Mouse (Mus musculus): ENCODE results near the gene Tssk3.
"Not testable (repeated sequence)": the region's sequence is repeated elsewhere in the genome, so short reads cannot be mapped to it uniquely, and the experiment has no call there.

Gene Tssk3

DNA sequence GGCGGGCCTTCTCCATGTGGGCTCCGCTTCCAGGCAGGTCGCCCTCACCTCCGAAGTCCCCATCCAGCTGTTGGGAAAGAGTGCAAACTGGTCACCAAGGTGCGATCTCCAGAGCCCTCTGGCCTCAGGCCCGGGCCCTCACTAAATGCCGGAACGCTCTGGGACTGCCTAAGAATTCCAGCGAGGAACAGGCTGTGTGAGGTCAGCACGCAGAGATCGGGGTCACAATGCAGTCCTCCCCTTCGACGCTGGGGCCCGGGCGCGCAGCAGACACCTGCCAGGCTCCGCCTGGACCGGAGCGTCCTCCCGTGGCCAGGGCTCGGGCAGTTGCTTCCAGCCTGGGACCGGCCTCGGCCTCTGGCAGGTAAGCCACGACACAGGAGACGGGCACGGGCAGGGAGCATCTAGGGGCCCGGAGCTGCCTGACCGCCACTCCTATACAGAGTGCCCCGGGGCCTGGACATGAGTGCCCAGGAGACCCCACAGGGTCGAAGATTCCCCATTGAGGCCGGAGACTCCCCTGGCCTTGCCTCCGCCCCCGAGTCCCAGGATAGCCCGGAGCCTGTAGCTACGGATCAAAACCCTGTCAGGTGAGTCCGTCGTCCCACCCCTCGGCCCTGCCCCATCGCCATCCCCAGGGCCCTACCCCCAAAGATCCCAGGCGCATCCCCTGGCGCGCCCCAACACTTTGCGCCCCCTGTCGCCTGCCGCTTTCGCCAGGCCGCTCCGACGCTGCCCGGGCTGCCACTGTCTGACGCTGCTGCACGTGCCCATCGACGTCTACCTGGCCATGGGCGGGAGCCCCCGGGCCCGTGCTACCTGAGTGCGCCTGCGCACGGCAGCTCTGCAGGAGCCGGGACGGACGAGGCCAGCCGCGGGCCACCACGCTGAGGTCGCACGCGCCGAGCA lies at the start of gene Tssk3, which contains the start of gene Fam229a:
Gene Tssk3, minus strand, starts transcription at position 51 of the 909 bp plus-strand sequence.
Gene Fam229a, plus strand, starts transcription at position 219 of the 909 bp plus-strand sequence.
- peak; percentile 58 for DNase-seq (ENCODE audit: low spot score)

DNA sequence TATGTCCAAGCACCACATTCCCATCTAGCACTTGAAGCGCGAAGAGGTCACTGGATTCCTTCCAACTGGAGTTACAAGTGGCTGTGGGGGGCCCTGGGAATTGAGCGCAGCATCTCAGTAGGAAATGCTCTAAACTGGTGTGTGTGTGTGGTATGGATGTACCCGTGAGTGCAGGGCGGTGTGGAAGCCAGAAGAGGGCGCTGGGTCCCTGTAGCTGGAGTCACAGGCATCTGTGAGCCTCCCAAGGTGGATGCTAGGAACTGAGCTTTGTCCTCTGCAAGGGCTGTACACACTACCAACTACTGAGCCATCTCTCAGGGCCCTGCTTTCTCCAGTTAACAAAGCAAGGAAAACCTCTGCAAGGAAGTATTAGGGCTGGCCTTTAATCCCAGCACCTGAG lies 49.2 kb upstream of the Tssk3 start:
- DNase-seq (ENCODE audit: low spot score): no peak

DNA sequence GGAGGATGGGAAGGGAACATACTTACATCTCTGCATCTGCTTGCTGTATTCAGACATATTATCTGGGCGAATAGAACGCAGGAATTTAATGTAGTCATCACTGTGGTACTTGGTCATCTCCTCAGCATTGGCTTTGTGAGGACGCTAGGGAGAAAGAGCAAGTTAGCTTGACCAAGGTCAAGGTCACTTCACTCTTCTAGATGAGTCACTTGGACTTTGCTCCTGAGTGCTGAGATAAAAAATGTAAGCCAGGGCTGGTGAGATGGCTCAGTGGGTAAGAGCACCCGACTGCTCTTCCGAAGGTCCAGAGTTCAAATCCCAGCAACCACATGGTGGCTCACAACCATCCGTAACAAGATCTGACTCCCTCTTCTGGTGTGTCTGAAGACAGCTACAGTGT lies 38.1 kb upstream of the Tssk3 start:
- DNase-seq (ENCODE audit: low spot score): not testable (repeated sequence)

DNA sequence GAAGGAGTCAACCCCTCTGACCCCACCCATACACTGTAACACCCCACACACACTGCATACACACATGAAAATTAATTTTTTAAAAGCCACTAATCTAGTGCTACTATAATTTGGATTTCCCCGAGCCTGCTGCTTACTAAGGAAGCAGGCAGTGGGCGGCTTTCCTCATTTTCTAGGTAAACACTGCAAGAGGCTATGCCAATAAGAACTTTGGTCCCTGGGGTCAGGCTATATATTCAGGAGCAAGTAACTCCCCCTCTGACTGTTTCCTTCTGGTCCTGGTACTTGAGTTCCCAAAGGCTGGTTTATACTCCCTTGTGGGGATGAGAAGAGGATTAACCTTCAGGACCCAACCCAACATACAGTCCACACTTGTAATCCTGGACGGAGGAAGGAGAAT lies 35.1 kb upstream of the Tssk3 start:
- no peak for DNase-seq (ENCODE audit: low spot score)

DNA sequence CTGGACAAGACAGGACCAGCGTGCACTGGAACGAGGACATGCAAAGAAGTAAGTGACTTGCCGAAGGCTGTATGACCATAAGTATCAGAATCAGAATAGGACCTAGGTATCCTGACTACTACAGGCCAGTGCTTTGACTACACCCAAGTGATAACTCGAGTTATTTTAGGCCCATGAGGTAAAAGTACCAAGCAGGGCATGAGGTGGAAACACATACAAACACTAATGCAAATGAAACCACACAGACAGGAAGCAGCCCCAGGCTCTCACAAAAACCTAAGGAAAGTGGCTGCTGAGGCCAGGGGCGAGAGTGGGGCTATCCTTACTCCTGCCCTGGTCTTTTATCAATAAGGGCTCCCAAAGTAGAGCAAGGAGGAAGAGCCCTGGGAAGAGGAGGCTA lies 34.5 kb upstream of the Tssk3 start:
- DNase-seq (ENCODE audit: low spot score): no peak

DNA sequence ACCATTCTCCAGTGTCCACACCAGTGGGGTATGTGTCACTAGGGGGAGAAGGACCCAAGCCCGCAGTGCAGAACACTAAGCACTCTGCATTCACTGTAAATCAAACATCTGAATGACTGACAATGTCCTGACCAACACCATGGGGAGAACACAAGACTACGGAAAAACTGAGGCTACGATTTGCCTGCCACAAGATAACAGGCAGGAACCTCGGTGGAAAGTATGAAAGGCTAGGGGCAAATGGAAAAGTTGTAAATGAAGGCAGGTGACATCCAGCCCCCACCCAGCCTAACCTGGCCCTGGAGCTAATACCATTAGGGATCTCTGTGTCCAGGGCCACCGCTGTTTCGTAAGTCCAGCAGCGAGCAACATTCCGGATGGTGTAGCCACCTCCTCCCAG lies 27.7 kb upstream of the Tssk3 start:
- no peak for DNase-seq (ENCODE audit: low spot score)

DNA sequence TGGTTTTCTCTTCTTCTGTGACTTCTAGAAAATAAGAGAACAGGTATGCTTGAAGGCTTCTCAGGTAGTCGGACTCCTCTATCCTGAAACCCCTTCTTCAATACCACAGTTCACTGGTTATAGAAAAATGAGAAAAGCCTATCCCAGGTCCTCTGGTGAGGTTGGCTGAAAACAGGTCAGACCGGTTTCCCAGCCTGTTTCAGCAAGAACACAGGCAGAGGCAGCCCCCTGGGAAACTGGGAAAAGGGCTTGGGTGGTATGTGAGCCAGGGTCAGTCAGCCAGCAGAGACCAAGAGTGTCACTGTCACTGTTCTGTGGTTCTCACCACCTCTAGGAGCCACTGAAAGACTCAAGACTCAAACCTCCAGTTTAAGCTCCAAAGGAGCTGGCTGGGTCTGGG lies 26.1 kb upstream of the Tssk3 start:
- peak; percentile 54 for DNase-seq (ENCODE audit: low spot score)

DNA sequence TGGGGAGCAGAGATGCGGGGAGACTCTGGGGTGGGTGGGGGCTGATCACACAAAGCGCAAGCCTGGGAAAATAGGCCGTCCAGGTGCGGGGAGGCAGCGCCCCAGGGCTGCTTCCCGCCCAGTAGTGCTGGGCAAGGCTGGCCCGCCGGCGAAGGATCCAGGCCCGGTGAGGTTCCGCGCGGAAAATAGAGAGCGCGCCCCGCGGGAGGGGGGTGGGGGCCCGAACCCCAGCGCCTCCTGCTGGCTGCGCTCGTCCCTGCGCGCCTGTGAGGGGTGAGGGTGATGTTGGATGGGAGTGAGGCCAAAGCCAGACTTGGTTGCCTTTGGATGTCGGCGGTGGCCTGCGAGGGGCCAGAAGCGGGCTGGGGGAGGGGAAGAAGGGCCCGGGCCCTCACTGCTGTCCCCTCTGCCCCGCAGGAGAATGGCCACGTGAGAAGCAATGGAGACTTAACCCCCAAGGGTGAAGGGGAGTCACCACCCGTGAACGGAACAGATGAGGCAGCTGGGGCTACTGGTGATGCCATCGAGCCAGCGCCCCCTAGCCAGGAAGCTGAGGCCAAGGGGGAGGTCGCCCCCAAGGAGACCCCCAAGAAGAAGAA lies 23.6 kb upstream of the Tssk3 start:
- peak; percentile 71 for DNase-seq (ENCODE audit: low spot score)

DNA sequence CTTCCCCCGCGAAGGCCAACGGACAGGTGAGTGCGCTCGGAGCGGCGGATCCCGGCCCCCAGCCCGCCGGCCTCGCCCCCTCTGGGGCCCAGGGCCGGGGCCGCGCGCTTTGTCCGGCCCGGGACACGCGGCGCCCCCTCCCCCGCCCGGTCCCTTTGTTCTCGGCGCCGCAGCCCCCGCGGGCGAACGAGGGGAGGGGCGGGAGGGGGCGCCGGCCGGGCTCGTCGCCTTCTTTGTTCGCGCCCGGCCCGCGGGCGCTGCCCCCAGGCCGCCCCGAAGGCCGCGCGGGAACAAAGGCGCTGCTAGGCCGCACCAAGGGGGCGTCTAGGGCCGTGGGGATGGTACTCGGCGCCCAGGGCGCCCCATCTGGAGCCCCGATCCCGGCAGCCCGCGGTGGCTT lies 23.1 kb upstream of the Tssk3 start:
- DNase-seq (ENCODE audit: low spot score): no peak

DNA sequence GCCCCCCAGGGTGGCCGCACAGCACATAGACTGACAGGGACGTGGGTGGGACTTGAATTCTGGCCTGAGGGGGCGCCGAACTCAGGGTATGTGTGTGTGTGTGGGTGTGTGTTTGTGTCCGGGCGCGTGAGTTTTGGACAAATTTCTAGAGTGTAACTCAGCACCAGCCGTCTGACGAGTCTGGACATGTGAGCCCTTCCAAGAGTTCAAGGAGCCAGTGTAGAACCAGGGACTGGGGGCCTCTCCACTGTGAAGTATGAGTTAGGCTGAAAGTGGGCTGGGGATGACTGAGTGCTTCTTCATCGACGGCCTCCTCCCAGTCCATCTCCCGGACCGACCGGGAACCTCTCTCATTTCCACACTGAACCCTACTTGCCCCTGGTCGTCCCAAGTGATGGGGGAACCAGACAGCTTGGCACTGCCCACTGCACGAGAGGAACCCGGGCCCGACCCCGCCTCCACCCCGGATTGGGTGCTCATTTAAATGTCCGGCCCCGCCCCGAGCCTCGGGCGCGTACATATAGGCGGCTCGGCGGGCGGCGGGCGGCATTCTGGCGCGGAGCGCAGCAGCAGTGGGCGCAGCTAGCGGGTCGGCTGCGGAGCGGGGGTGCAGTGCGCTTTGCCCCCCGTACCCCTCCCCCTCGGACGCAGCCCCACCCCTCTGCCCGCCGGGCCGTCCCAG lies 22.4 kb upstream of the Tssk3 start, which contains the start of gene Marcksl1:
Gene Marcksl1, plus strand, starts transcription at position 496 of the 682 bp plus-strand sequence.
- peak; percentile 87 for DNase-seq (ENCODE audit: low spot score)

DNA sequence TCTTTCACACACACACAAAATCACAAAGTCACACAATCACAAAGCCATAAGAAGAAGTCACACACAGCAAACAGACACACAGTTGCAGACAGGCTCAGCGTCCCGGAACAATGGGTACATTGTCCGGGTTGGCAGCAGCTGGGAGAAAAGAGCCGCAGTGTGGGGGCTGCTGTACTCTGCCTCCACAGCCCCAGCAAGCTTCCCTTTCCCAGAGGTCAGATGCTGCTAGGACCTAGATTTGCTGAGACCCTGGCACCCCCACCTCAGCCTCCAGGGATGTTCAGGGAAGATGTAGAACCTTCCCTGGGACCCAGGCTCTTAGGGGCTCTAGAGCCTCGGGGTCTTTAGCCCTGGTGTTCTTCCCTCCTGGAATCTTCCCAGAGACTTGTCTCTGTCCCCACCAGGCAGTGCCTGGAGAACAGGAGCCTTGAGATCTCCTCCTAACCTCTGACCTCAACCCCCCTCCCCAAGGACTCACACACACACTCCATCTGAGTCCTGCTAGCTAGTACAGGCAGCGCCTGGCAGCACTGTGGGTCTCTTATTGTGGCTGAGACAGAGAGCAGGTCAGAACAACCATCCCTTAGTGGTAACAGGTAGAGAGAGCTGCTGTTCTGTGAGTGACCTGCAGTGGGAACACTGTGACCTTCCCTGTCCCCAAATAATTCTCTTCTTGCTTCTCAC lies 20.7 kb upstream of the Tssk3 start:
- no peak for DNase-seq (ENCODE audit: low spot score)

DNA sequence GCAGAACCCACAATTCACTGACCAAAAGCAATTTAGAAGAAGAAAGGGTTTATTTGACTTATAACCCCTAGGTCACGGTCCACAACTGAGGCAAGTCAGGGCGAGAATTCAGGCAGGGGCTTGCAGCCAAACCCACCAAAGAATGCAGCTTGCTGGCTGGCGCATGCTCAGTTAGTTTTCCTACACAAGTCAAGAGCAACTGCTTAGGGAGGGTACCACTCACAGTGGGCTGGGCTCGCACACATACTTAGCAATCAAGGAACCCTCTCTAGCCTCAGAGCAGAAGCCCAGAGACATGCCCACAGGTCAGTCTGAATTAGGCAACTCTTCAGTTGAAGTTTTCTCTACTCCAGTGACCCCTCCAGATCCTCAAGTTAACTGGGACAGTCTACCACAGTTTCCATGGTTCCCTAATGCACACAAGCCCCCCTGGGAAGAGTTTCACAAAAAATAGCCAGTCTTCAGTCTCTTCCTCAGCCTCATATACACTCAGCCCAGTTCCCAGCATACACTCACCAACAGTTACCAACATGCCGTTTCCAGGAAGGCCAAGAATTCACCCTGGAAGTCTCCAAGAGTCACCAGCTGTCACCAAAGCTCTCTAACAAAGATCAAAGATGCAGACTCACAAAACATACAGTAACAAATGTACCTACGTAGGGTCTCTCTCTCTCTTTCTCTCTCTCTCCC lies 20.0 kb upstream of the Tssk3 start:
- DNase-seq (ENCODE audit: low spot score): no peak

DNA sequence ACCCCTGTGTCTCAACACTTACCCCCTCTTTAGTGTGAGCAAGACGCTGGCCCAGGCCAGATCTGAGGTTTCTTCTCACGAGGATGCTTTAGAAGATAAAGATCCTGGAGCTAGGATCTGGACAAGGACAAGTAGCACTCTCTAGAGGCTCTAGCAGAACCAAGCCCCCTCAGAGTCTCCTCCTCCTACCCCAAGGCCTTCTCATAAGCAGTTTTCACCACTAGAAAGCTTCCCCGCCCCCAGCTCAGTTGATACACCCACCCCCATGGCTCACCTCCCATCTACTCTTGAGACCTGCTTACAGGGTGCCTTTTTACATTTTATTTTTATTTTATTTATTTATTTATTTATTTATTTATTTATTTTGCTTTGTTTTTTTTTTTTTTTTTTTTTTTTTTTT lies 18.8 kb upstream of the Tssk3 start:
- DNase-seq (ENCODE audit: low spot score): no peak

DNA sequence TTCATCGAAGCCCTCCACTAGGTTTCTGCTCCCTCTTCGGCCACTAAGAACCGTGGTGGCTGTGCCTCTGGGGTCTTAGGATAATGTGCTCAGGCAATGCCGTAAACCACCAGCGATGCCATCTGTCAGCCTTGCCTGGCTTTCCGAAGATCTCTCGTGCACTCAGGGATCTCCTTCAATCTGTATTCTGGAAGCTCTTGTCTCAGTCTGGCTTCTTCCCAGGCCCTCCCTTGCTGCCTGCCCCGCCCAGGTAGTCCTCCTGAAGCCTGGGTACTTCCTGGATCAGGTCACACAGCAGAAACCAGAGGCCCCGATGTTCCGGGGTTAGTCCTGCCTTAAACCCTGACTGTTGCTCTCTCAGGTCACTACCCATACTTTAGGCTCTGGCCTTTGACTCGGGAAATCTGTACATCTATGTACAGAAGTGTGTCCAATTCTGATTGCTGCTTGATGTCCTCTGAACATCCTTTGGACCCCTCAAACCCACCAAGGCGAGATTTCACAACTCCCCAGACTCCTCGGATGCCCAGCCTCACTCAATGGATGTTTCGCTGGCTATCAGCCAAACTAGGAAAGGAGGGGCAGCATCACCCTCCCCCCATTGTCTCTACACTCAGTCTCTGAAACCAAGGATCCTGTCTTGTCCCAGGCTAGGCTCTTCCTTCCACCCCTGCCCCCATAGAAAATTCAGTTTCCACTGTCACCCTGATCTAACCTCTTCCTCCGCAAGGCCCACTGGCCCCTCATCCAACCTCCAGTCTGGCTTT lies 18.2 kb upstream of the Tssk3 start:
- DNase-seq (ENCODE audit: low spot score): no peak

DNA sequence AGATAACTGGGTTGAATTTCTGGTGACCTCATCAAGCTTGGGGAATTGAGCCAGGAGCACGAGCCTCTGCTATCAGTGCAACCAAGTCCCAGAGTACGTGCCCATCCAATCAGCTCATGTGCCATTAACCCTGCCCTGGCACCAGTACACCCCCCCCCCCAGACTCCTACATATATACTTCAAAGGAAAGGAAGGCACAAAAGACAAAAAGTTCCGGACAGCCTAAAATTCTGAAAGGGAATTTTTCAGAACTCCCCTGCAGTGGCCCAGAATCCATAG lies 17.4 kb upstream of the Tssk3 start:
- no peak for DNase-seq (ENCODE audit: low spot score)

DNA sequence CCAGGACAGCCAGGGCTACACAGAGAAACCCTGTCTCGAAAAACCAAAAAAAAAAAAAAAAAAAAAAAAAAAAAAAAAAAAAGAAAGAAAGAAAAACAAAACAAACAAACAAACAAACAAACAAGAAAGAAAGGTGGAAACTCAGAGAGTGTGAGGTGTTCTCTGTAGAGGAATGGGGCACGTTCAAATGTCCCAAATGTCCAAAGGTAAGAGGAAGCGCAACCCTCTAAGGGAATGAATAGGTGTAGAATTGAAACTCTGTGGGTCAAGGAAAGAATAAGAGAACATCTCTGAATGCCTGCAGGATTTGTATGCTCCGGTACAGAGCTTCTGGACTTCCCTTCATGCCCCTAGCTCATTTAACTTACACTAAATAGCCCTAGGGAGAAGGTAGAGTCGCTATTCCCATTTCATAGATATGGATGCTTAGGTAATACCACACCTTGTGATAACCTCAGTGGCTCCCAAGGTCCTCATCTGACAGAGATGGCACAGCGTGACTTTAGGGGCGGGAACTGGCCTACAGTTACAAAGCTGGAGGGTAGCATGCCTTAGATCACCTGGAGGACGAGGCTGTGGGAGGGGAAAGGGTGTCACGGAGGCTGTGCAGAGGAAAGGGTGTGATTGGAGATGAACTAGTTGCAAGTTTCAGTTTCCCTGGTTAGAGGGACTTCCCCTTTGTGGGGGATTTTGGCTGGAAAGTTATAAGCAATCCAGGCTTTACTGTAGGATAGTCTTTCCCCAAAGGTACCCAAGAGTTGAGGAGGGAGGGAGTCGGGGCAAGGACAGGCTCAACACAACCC lies 16.8 kb upstream of the Tssk3 start:
- DNase-seq (ENCODE audit: low spot score): no peak

DNA sequence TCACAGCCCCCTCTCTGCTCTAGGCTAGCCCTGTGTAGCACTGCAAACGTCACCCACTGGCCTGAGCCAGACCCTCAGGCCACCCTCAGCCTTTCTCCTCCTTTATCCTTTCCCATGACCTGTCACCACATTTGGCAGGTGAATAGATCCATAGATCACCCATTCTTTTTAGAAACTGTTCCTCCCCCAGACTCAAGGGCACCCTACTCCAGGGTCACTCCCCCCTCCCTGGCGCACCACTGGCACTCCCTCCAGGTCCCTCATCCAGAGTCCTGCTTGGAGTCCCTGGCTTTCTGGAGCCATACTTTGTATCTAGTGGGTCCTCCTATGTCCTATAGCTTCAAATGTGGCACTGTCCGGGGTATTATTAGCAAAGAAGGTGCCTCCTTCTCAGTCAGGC lies 14.7 kb upstream of the Tssk3 start:
- DNase-seq (ENCODE audit: low spot score): no peak

DNA sequence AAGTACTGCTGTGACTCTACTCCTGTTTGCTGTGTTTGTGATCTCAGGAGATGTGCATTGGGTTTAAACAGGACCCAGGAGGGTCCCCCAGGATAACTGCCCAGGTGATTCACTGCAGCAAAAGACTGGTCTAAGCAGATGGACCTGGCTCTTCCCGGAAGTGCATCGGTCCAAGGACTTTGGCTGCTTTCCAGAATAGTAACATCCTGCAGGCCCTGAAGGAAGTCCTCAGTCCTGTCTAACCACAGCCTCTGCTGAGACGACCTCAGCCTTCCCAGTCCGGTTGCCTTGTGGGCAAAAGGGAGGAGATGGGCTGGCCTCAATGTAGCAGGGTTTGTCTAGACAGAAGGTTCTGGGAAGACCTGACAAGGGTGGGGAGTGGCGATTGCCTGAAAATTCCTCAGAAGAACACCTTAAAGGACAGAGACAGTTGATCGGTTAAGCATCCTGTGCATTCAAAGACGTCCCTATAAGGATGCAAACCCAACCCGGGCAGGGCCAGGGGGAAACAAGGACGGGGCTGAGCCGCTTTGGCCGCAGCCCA lies 12.2 kb upstream of the Tssk3 start:
- DNase-seq (ENCODE audit: low spot score): no peak

DNA sequence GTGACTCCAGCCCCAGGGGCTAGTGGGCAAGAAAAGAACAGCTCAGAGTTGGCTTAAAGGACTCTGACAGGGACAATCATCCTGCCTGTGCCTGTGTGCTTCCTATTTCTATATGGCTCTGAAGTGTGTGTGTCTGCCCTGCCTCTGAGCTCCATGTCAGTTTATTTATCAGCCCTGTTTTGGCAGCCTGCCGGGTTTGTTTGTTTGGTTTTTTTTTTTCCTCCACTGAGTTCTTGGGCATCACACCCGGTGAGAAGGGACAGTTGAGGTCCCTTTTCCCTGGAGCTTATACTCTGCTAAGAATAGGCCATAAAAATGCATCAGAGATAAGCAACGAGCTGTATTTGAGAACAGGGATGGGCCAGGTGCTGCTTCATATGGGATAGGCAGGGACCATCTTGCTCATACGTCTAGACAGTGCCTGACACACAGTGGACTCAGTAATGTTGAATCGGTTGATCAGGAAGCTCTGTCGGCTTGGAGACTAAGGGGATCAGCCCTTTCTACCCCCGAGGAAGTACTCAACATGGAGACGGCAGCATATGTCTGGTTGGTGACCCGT lies 11.6 kb upstream of the Tssk3 start:
- no peak for DNase-seq (ENCODE audit: low spot score)

Data from urinary bladder, postnatal 25 days (tissue).